Mouse (Mus musculus) testis, adult 2 months (tissue): ENCODE data around the gene Pcnx2. TPM values are rescaled to one million over a fixed set of nuclear protein-coding genes. Genes with fewer than 3 reads are reported as not detected.

ENCODE experiments used
- H3K27ac ChIP-seq: fragments of 200-500 bp; 2 replicates; pipeline ENCODE4 v1.5.1; 2012; ENCODE audit warnings: low read depth, low read length; ENCODE audit not compliant: control insufficient read depth, insufficient read depth
- H3K27me3 ChIP-seq: fragments of 200-500 bp; 2 replicates; pipeline ENCODE4 v1.6.1; 2012; ENCODE audit warnings: mild to moderate bottlenecking, low read length, moderate library complexity; ENCODE audit not compliant: control insufficient read depth, insufficient read depth
- H3K36me3 ChIP-seq: fragments of 200-500 bp; 2 replicates; pipeline ENCODE4 v1.6.1; 2012; ENCODE audit warnings: mild to moderate bottlenecking, low read length; ENCODE audit not compliant: control insufficient read depth, insufficient read depth
- H3K4me1 ChIP-seq: fragments of 200-500 bp; 2 replicates; pipeline ENCODE4 v1.6.1; 2012; ENCODE audit warnings: low read length; ENCODE audit not compliant: control insufficient read depth, insufficient read depth
- H3K4me3 ChIP-seq: fragments of 200-500 bp; 2 replicates; pipeline ENCODE4 v1.5.1; 2012; ENCODE audit warnings: low read depth, mild to moderate bottlenecking, low read length, moderate library complexity, mixed read lengths; ENCODE audit not compliant: control insufficient read depth
- CTCF ChIP-seq: fragments of 200-500 bp; IDR thresholded peaks from 2 replicates; pipeline ENCODE4 v1.5.1; 2012; ENCODE audit warnings: low read depth, mild to moderate bottlenecking, inconsistent platforms, low read length, moderate library complexity; ENCODE audit not compliant: control insufficient read depth, insufficient read depth, insufficient replicate concordance
- POLR2A ChIP-seq: fragments of 200-500 bp; IDR thresholded peaks from 2 replicates; pipeline ENCODE4 v1.6.1; 2012; ENCODE audit warnings: low read depth, mild to moderate bottlenecking, inconsistent platforms, low read length, moderate library complexity; ENCODE audit not compliant: control insufficient read depth
- polyA plus RNA-seq: library from polyadenylated mRNA; depleted of rRNA; stranded (reverse); fragments of >200 nt; gene quantifications from 2 replicates; pipeline ENCODE4 v1.2.3, GENCODE M21; 2012

Gene Pcnx2
- polyA plus RNA-seq, 1 experiment: 8.4 TPM

GRCm38 (mm10) chr8:125920761-125921160 is 22.6 kb upstream of the Pcnx2 start:
- Histone ChIP-seq H3K4me3 (no peak overlapping the region), H3K36me3 (no peaks in the 10 kb centered on the region), H3K27me3 (no peaks in the 10 kb centered on the region), H3K27ac (no peak overlapping the region), H3K4me1 (no peaks in the 10 kb centered on the region; the same call in 1 of the 2 replicates)
- TF ChIP-seq POLR2A (no peak), CTCF (no peak)

DNA sequence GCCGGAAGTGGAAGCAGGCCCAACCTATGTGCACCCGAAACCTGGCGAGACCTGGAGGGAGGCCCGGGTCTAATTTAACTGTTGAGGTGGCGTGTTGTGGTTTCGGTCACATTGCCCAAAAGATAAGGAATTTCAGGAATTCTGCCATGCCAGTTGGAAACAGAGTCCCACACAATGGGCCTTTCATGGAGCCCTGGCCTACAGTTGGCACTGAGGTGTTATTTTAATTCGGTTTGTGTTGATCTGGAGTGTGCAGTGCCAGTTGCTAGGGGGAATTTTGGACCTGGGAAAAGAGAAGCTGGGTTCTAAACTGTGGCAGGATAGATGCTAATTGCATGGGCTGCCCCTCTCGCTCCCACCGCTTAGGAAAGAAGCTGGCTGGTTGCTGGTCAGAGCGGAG is 22.2 kb upstream of the Pcnx2 start:
- Histone ChIP-seq H3K4me1 (no peaks in the 10 kb centered on the region; the same call in 1 of the 2 replicates), H3K4me3 (no peak overlapping the region), H3K36me3 (no peaks in the 10 kb centered on the region), H3K27ac (no peak overlapping the region), H3K27me3 (no peaks in the 10 kb centered on the region)
- no peak for TF ChIP-seq CTCF
- no peak for TF ChIP-seq POLR2A

DNA sequence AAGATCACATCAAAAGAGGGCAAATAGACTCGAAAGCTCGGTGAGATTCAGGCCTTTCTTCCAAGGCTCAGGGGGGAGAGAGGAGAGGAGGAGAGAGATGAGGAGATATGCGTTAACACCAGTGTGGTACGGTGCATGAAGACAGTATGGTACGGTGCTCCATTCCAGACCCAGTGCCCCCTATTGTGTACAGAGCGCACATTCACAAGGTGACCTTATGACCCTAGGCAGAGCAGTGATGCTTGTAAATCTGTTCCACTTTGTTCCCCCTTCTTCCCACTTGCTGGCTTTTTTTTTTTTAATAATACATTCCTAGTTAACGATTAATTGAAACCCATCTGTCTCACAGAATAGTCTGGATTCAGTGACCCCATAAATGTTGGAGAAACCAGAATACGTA is 21.4 kb upstream of the Pcnx2 start:
- Histone ChIP-seq H3K4me3 (no peak overlapping the region), H3K4me1 (no peaks in the 10 kb centered on the region; the same call in 1 of the 2 replicates), H3K36me3 (no peaks in the 10 kb centered on the region), H3K27me3 (no peaks in the 10 kb centered on the region), H3K27ac (no peak overlapping the region)
- TF ChIP-seq CTCF: no peak
- no peak for TF ChIP-seq POLR2A

- Histone ChIP-seq H3K4me1 (no peaks in the 10 kb centered on the region; the same call in 1 of the 2 replicates), H3K27ac (no peak overlapping the region)
- no peak for TF ChIP-seq CTCF
- TF ChIP-seq POLR2A: no peak
Measured at GRCm38 (mm10) chr8:125918719-125919118, 20.6 kb upstream of the Pcnx2 start.

GRCm38 (mm10) chr8:125917013-125917412 is 18.9 kb upstream of the Pcnx2 start:
- Histone ChIP-seq H3K4me1 (no peaks in the 10 kb centered on the region; the same call in 1 of the 2 replicates), H3K4me3 (no peak overlapping the region), H3K36me3 (no peaks in the 10 kb centered on the region), H3K27ac (no peak overlapping the region), H3K27me3 (no peaks in the 10 kb centered on the region)
- TF ChIP-seq CTCF: no peak
- no peak for TF ChIP-seq POLR2A

More at GRCm38 (mm10) chr8:125918719-125919118, 20.6 kb upstream of the Pcnx2 start:
- Histone ChIP-seq H3K27me3 (no peaks in the 10 kb centered on the region), H3K4me3 (no peak overlapping the region), H3K36me3 (no peaks in the 10 kb centered on the region)

- H3K27ac ChIP-seq: no peak overlapping the region
- H3K4me1 ChIP-seq: peaks cover 9% of the 10 kb centered on the region
- no peaks in the 10 kb centered on the region for H3K36me3 ChIP-seq
- TF ChIP-seq POLR2A (no peak), CTCF (no peak)
- no peaks in the 10 kb centered on the region for H3K27me3 ChIP-seq
- no peak overlapping the region for H3K4me3 ChIP-seq
Measured at GRCm38 (mm10) chr8:125914386-125914785, 16.3 kb upstream of the Pcnx2 start.

DNA sequence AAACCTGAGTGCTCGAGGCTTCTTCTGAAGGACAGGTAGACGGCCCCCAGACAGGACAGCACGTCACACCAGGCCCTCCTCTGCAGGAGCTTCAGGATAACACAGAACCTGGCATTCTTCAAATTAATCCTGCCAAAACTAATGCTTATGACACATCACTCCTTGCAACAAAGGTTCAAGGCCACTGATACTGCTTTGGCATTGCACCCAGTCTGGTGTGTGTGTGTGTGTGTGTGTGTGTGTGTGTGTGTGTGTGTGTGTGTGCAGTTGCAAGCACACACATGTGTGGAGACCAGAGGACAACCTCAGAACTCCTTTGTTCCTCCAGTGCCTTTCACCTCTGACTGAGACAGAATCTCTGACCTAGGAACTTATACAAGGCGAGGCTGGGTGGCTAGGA is 15.1 kb upstream of the Pcnx2 start:
- Histone ChIP-seq H3K36me3 (no peaks in the 10 kb centered on the region), H3K4me3 (no peak overlapping the region), H3K4me1 (peaks cover 9% of the 10 kb centered on the region), H3K27me3 (no peaks in the 10 kb centered on the region), H3K27ac (no peak overlapping the region)
- TF ChIP-seq POLR2A (no peak), CTCF (no peak)

DNA sequence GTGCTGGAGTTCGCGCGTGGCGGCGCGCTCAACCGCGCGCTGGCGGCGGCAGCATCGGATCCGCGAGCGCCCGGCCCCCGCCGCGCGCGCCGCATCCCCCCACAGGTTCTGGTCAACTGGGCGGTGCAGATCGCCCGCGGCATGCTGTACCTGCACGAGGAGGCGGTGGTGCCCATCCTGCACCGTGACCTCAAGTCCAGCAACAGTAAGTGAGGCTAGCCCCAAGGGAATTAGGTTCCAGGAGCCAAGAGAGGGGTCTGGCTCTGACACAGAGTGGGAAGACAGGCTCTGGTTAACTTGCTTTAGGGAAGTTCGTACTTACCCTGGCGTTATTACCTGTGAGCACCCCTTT is 13.1 kb upstream of the Pcnx2 start:
- no peaks in the 10 kb centered on the region for H3K27me3 ChIP-seq
- no peak for TF ChIP-seq POLR2A
- TF ChIP-seq CTCF: no peak

More for the DNA sequence above, 13.1 kb upstream of the Pcnx2 start:
- Histone ChIP-seq H3K4me3 (peak overlapping the region; percentile 69), H3K4me1 (peaks cover 9% of the 10 kb centered on the region), H3K36me3 (no peaks in the 10 kb centered on the region), H3K27ac (peak overlapping the region; percentile 32)
